Mouse (Mus musculus) adrenal gland, adult (tissue): ENCODE data around the gene Gm9972.

Experiments used
- DNase-seq, 2 experiments: peaks; one replicate each; pipeline ENCODE4 v3.0.0; 2022 to 2023; ENCODE audit warnings: low spot score in 1 of 2; ENCODE audit not compliant: inconsistent age in 2 of 2

Gm9972 gene

DNA sequence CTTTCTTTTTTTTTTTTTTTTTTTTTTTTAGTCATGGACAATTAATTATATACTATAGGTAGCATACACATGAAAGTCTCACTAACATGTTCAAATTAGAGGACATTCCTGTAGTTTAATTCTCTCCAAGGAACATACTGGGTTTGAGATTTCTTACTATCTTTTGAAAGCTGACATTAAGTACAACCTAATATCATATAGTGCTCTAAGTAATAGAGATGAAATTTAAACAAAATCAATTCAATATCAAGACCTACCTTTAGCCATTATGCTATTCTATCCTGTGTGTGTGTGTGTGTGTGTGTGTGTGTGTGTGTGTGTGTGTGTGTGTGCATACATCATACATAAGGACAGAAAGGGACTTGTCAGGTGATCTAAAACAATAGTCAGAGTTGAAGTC is at the start of gene Gm9972:
Gene Gm9972, plus strand, starts transcription at position 301 of the 400 bp plus-strand sequence.
- no peak for DNase-seq

DNA sequence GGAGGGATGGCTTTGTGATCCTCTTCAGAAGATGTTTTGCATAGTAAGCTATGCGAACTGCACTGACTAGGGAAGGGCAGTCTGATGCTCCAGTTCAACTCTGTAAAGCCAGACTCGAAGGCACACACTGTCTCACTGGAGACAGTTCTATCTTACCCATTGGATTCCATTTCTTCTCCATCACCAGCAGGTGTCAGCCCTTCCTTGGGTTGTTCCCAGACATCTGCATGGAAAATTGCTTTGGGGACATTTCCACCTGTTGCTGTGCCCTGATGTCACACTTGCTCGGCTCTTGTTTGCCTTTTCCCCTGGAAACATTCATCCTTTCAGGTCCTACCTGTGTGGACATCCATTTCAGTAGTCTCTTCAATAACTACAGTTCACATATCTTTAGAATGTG is 36.4 kb upstream of the Gm9972 start:
- peak; percentile 22 to 65 for DNase-seq

DNA sequence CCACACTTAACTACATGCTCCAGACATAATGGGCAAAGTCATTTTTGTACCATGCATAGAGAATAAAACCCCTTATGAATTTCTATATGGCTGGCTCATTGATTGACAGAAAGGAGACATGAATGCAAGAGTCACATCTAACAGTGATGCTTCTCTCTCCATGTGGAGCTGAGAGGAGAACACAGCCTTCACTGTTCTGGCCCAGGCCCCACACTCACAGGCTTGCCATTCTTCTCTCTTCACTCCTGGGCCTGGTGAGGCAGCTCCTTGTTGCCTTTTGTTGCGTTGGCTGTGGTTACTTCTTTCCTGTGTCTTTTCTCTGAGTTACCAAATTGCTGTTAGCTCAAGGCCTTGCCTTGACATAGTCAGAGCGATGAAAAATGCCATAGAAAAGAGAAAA is 23.6 kb upstream of the Gm9972 start:
- peak in 1 of 2 experiments; percentile 38 for DNase-seq

DNA sequence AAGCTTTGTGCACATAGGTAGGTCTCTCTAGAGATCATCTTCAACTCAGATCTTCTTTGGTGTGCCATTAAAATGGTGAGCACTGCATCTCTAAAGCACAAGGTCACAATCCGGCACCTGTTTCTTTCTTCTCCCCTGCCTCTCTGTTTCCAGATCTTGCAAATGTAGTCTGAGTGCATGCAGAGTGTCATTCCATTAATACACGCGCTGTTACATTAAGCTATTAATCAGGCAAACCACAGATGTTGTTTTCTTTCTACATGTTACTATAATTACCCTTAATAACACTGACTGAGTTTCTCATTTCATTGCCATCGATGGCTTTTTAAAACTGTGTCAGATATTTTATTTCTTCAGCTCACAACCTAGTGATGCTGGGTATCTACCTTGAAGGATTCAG is 22.6 kb upstream of the Gm9972 start:
- no peak for DNase-seq

DNA sequence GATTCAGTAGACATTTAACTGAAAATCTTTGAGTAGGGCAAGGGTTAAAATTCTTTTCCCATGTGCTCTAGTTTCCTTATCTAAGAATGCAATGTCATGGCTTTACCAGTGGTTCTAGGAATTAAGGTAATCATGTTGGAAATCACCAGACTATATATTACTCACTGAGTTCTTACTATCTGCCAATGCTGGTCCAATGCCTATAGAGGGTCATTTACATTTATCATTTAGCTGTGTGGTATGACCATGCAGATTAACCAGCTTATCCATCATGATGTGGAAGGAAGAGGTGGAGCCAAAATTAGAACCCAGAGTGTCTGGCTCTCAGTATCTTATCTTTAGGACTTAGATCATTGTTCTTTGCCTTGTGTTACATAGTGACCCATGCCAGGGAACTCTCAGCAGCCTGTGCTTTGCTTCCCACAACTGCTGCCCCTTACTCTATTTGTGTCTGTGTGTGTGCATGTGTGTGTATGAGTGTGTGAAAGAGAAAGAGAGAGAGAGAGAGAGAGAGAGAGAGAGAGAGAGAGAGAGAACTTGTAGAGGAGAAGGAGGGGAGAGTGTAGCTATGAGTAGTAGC is 12.3 kb upstream of the Gm9972 start:
- no peak for DNase-seq

DNA sequence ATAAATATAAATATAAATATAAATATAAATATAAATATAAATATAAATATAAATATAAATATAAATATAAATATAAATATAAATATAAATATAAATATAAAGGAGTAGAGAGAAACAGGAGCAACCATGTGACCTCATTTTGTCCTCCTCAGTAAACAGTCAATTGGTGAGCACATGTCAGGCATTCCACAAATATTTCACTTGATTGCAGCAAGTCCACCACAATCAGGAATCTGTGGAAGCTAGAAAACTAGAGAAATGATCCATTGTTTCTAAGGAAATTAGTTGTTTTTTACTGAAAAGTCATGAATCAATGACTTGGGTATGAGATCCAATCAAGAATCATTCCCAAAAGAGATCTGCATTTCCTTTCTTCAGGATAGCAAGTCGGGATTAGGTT is 5.7 kb upstream of the Gm9972 start:
- no peak for DNase-seq

DNA sequence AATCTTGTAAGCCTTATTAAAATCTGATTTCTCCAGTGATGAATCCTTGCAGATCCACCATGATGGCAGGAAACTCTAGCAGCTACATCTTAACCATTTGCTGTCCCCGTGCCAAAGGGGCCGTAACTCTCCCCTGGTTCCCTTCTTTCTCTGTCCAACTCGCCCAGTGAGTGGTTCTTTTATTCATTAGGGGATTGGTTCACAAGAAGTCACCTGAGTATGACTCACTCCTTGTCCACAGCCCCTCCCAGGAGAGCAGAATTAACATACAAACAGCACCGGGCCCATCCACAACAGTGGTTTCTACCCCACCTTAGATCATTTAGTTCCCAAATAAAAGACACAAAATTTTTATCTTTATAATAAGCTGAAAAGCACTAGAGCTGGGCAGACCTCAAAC is 3.4 kb upstream of the Gm9972 start:
- no peak for DNase-seq

DNA sequence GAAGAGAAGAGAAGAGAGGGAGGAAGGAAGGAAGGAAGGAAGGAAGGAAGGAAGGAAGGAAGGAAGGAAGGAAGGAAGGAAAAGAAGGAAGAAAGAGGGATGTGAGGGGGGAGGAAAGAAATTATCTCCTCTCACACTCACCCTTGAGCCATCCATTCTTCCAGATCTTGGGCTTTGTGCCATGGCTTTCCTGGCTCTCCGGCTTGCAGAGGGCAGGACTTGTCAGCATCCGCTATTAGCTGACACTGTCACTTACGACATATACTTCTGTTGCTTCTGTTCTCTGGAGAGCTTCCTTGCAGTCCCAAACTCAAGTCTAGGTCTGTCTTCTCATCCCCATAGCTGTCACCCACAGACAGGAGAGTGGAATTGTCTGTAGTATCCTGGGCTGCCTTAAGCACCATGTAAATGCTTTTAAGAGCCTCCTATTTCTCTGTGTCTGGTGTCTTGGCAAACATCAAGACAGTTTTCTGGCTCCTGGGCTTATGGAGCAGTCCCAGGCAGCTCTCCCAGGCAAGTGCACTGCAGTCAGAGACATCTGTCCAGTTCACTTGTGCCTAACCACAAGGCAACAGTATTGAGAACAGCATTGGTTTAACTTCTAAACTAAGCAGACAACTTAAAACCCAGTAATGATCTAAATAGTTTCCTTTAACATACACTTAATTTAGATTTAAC is 10.5 kb downstream of the Gm9972 start:
- DNase-seq: no peak

DNA sequence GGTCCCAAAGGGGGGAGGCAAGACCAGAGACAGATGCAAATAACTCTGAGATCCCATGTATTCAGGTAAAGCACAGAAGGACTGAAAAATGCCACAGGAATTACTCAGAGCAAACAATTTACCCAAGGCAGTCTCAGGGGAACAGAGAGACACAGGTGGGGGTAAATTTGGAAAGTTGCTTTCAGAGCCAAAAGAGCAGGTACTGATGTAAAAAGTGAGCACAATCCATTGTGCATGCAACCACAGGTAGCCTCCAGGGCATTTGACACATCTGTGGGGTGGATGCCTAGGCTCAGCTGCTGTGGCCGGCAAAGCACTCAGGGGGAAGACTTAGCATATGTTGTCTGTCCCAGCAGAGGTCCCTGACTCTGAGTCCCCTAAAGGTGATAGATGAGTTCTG is 13.8 kb downstream of the Gm9972 start:
- DNase-seq: no peak

DNA sequence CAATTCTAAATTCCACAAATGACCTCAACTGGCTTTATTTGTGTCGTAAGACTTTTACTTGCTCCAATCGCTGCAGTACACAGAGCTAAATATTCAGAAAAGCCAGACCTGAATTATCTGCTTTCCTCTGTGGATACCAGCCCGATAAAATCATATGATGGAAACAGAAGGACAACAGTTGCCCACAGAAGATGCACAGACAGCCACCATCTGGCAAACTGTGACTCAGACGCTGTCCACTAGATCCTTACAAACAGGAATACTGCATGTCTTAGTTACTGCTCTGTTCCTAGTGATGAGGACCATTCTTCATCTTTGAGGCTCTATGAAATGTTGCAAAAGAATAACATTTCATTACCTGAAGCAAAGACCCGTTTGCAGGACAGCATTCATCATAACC is 19.4 kb downstream of the Gm9972 start:
- DNase-seq: no peak

DNA sequence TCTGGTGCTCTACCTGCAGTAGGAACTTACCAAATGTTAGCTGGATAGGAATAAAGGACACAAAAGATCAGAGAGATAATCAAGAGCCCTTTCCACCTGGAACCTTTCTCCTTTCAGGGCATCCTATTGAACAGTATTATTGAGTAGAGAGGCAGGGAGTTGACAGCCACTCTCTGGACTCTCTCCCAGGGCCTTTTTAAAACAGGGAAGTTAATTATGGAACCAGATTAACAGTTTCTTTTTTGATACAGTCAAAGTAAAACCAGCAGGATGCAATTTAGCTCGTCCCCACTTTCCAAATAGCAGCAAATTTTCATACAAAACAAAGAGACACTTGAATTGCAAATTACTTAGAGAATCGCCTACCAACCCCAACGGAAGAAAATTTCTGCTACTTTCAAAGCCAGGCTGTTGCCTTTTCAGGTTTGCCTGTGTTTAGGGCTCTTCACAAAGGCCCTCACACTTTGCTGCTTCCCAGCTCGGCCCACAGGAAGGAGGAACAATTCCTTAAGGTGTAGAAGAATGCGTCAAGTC is 24.0 kb downstream of the Gm9972 start:
- no peak for DNase-seq

DNA sequence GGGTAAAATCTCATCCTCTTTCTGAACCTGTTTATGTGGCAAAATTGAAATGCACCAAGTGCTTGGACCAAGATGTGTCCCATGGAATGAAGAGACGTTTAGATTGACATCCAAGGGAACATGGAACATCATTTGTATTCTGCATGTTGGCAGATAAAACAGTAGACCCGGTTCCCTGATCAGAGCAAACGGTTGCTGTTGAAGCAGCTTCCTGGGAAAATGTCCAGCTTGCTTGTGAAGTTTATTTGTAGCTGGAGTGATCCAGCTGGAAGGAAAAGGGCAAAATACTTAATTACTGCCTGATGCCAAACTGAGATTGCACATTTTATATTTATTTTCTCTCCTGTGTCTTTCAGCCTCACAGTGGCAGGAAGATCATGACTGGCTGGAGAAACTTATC is 26.7 kb downstream of the Gm9972 start:
- no peak for DNase-seq

DNA sequence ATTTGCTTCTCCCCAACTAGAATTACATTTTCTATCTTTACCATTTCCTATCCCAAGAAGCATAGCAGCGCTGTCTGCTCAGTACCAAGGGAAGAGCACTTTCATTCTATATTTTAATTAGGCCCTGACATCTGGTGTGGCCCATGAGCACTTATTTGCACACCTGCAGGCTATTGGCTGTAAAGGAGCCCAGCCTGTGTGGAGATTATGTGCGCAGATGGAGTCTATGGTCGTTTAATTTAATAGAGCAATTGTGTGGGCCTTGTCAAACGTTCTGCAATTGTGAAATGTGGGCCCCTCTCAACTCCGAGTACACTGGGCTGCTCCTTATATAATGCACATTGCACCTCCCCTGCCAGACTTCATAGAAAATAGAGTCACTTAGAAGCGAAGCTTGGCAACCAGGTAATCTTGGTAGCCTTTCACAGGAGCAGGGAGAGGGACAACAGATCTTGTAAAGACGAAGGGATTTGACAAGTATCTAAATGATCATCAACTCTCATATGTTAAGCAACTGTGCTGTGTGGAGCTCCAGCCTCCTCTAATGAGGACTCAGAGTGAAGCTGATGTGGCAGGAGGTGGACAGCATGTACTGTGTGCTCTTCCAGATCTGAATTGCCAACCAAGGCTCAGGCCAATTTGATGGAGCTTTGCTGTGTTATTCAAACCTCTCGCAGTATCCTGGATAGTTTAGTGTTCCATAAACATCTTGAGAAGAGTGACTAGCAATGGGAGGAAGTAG is 50.9 kb downstream of the Gm9972 start:
- no peak for DNase-seq
